Mouse (Mus musculus) thymus, postnatal 10 days (tissue): ENCODE results near the gene Cyp2t4.

Source experiments
- DNase-seq, 2 experiments: peaks; one replicate each; pipeline ENCODE4 v3.0.0; 2021; ENCODE audit warnings: low spot score in 2 of 2

Gene Cyp2t4

GRCm38 (mm10) chr7:27161744-27162143 is 8.2 kb downstream of the Cyp2t4 start:
- DNase-seq: no peak

GRCm38 (mm10) chr7:27162780-27163449 is 9.4 kb downstream of the Cyp2t4 start:
- no peak for DNase-seq

- DNase-seq: no peak
These were observed 9.9 kb downstream of the Cyp2t4 start for GRCm38 (mm10) chr7:27163450-27163805.

- DNase-seq: no peak
These were observed 10.8 kb downstream of the Cyp2t4 start for GRCm38 (mm10) chr7:27164112-27164947.

- DNase-seq: peak in 1 of 2 experiments; percentile 35
These were observed 11.6 kb downstream of the Cyp2t4 start for GRCm38 (mm10) chr7:27165007-27165655.

- no peak for DNase-seq
These were observed 12.2 kb downstream of the Cyp2t4 start for GRCm38 (mm10) chr7:27165696-27166095.

GRCm38 (mm10) chr7:27166229-27166613 is 12.7 kb downstream of the Cyp2t4 start:
- peak; percentile 82 to 89 for DNase-seq

- peak; percentile 93 to 97 for DNase-seq
These were observed 13.3 kb downstream of the Cyp2t4 start, which contains the start of gene Egln2 for GRCm38 (mm10) chr7:27166614-27167474. Gene Egln2 (minus strand): TSS chr7:27166802.

- DNase-seq: no peak
These were observed 14.1 kb downstream of the Cyp2t4 start for GRCm38 (mm10) chr7:27167475-27168094.

GRCm38 (mm10) chr7:27168371-27168770 is 14.9 kb downstream of the Cyp2t4 start:
- DNase-seq: no peak

- no peak for DNase-seq
These were observed 17.5 kb downstream of the Cyp2t4 start for GRCm38 (mm10) chr7:27170981-27171380.

GRCm38 (mm10) chr7:27174496-27174895 is 21.0 kb downstream of the Cyp2t4 start:
- DNase-seq: no peak

GRCm38 (mm10) chr7:27174896-27175295 is 21.4 kb downstream of the Cyp2t4 start:
- DNase-seq: no peak

- DNase-seq: no peak
These were observed 24.4 kb downstream of the Cyp2t4 start for GRCm38 (mm10) chr7:27177942-27178323.

- peak; percentile 99 to 100 for DNase-seq
These were observed 25.1 kb downstream of the Cyp2t4 start, which contains the start of gene Rab4b for GRCm38 (mm10) chr7:27178324-27179216. Gene Rab4b (minus strand): TSS chr7:27178896.

GRCm38 (mm10) chr7:27179217-27179918 is 25.9 kb downstream of the Cyp2t4 start:
- DNase-seq: no peak

- DNase-seq: no peak
These were observed 26.5 kb downstream of the Cyp2t4 start for GRCm38 (mm10) chr7:27180036-27180435.

GRCm38 (mm10) chr7:27180837-27181695 is 27.6 kb downstream of the Cyp2t4 start, which contains the start of the genes Gm21983 and Mia:
Gene Gm21983 (minus strand): TSS chr7:27181086.
Gene Mia (minus strand): TSS chr7:27181157.
- no peak for DNase-seq
